Mouse (Mus musculus): Measurements from ENCODE around the gene Gm48551.

The Gm48551 gene

DNA sequence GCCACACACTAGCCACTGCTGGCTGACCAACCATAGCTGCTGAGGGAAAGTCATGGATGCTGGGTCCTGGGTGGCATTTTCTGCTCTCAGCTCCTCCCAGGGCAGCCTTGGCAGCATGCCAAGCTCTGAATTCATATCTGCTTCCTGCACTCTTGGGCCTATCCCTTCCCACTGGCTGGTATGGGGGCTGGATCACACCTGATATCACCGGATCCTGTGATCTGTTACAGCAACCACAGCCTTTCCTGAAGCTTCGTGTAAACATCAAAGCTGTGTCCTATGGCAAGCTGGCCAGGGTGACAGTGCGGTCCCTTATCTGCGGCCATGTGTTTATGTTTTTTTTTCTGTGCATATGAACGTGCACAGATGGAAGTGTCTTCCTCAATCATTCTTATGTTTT is 2.2 kb upstream of the Gm48551 start:
- in situ Hi-C loops (cut with MboI, MseI) = no loop called here

DNA sequence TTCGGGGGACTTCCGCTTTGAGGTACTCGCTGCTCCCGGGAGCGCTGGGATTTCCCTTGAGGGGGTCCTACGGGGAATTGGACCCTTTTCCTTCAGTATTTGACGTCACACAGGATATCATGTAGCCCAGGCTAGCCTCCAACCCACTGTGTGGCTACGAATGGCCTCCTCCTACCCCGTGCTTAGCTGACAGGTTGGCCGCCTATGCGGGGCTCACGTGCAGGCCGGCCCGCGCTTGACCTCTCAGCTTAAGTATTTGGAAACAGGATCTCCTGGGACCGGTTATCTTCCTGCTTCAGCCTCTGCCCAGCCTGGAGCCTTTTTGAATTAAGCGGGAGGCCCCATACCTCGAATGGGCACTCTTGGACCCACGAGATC is 328 bp downstream of the Gm48551 start:
- in situ Hi-C loops (cut with MboI, MseI) = no loop called here

DNA sequence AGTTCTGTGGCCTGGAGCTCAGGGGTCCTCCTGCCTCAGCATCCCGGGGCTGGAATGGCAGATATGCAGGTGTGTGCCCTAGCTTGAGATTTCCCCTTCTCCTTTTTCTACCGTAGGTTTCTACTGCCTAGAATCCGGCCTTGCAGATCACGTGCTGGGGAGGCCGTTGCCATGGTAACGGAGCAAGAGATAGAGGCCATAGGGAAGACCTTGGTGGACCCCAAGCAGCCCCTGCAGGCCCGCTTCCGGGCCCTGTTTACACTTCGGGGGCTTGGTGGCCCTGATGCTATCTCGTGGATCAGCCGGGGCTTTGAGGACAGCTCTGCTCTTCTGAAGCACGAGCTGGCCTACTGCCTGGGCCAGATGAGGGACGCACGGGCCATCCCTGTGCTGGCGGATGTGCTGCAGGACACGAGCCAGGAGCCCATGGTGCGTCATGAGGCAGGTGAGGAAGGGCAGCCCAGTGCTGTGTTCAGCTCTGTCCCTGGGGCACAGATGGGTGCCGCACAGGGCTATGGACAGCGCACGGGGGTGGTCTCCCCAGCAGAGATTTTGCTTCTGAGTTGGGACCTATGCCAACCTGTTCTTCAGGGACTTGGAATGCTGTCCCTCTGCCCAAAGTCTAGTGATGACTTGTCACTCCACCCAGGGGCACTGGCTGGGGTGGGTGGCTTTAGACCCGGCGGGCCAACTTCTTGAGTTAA is 1.5 kb downstream of the Gm48551 start:
- in situ Hi-C loops (cut with MboI, MseI) = no loop called here

DNA sequence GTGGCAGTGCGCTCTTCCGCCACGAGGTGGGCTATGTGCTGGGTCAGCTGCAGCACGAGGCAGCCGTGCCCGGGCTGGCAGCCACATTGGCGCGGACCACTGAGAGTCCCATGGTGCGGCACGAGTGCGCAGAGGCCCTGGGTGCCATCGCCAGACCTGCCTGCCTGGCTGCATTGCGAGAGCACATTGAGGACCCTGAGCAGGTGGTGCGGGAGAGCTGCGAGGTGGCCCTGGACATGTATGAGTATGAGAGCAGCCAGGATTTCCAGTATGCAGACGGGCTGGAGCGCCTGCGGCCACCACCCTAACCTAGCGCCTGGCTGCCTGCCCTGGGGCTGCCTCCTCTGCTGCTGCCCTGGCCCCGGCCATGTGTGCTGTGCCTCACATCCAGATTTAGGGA is 3.5 kb downstream of the Gm48551 start:
- in situ Hi-C loops (cut with MboI, MseI) = no loop called here

DNA sequence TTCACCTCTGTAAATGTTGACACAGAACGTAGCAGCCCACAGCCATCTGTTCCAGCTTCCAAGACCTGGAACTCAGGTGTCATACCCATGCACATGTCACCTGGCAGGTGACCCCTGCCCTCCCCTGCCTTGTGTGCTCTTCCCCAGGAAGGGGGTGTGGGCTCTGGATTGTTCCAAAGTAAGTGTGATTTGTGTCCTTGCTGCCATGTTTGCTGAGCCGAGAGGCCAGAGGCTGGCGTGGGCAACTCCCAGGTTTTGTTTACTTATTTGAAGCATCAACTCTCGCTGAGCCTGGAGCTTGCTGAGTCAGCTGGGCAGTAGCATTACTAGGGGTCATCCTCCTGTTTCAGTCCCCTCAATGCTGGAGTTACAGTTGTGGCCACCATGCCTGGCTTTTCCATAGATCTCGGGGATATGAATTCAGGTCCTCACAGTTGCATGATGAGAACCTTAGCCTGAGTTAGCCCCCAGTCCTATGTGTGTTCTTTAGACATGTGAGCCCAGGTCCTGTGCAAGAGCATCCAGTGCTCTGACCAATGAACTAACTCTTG is 4.3 kb downstream of the Gm48551 start, which contains the start of gene Gm48552:
Gene Gm48552 (plus strand): TSS at position 501 of the 551 bp plus-strand sequence.
- in situ Hi-C loops (cut with MboI, MseI) = no loop called here

DNA sequence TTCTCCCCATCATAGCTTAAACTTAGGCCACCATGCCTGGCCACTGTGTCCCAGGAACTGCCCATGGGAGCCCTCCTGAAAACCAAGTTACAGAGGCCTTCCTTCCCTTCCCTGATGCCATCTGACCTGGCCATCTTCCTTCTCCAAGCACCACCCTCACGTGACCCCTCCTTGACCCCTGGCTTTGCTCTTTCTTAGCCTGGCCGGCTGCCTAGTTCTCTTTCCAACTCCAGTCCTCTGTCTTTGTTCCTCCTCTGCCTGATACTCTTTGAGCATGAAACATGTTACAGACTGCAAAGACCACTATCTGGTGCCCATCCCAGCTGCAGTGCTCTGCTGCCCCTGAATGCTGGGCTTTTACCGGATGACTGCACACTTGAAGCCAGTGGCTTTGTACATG is 5.1 kb downstream of the Gm48551 start:
- in situ Hi-C loops (cut with MboI, MseI) = no loop called here

DNA sequence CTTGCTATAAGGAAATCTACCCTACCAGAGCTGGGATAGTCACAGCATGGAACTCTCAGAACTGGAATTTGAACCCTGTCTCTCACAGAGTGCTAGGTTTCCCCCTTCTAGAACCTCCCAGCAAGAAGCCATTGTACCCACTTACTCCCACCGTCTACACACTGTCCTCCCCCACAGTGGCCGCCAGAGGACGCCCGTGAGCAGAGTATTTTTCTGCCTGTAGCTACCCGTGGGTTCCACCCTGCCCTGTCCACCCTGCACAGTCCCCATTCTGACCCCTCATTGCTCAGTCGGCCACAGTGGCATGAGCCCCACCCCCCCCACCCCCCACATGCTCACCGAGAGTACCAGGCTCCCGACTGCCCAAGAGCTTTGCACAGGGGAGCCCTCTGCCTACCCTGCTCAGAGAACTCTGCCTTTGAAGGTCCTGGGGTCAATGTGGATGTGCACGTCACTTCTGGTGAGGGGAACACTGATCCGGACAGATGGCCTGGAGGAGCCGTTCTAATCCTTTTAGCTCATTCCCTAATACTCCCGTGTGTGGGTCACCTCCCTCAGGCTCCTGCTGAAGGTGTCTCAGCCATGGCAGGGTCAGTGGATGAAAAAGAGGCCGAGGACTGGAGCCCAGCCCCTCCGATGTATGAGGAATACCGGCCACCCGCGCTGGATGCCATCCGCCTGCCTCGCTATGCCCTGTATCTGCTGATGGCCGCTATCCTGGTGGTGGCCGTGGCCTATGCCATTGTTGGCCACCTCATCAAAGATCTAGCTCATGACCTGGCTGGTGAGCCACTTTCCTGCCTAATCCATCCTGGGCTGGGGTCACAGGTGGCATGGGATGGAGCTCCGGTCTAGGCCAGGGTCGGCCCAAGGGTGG is 5.8 kb downstream of the Gm48551 start:
- in situ Hi-C loops (cut with MboI, MseI) = loop anchor here (5.0 kb wide), 3 partner anchors 52 to 142 kb away; no protein-coding TSS in a partner anchor

DNA sequence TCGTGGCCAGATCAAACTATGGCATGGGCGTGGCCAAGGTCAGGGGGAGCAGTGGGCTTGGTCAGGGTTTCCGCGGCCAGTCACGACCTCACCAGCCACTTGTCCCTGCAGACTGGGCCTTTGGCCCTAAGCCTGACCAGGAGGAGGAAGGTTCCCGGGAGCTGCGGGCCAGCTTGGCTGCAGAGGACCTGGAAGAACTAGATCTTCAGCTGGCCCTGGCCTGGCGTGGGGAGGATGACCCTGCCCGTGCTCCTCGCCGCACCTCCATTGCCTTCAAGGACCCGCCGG is 6.4 kb downstream of the Gm48551 start:
- in situ Hi-C loops (cut with MboI, MseI) = loop anchor here (5.0 kb wide), 3 partner anchors 52 to 142 kb away; no protein-coding TSS in a partner anchor

DNA sequence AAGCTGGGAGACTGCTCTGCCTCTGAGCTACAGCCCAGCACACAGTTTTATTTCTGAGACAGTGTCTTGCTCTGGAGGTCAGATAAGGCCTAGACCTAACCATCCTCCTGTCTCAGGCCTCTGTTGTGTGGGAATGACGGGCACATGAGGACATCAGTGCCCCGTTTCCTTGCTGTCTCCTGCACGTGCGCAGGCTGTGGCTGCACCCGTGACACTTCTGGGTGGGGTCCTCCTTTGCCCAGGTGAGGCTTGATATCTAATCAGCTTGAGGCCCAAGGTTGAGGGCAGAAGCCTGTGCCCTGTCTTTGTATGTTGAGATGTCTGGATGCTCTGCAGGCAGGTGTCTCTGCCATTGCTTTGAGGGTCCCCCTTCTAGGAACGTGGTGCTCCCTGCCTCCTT is 8.0 kb downstream of the Gm48551 start:
- in situ Hi-C loops (cut with MboI, MseI) = loop anchor here (5.0 kb wide), 3 partner anchors 50 to 140 kb away; no protein-coding TSS in a partner anchor

DNA sequence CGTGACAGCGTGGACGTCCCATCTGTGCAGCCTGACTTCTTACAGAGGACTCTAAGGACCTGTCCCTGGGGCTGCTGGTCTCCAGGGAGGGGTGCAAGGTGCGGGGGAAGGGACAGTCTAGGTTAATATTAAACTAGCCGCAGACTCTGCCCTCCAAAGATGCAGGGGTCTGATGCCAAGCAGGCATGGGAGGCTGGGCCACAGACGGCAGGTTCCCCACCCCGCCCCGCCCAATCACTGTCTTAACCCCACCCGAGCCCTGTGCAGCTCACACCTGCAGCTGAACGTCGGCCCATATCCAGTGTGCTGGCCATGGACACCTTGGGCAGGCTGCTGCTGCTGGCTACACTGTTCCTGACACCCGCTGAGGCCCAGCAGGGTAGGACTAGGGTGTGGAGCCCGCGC is 8.5 kb downstream of the Gm48551 start, which contains the start of gene Smim24:
Gene Smim24 (plus strand): TSS at position 271 of the 405 bp plus-strand sequence.
- in situ Hi-C loops (cut with MboI, MseI) = loop anchor here (5.0 kb wide), 3 partner anchors 50 to 140 kb away; no protein-coding TSS in a partner anchor

DNA sequence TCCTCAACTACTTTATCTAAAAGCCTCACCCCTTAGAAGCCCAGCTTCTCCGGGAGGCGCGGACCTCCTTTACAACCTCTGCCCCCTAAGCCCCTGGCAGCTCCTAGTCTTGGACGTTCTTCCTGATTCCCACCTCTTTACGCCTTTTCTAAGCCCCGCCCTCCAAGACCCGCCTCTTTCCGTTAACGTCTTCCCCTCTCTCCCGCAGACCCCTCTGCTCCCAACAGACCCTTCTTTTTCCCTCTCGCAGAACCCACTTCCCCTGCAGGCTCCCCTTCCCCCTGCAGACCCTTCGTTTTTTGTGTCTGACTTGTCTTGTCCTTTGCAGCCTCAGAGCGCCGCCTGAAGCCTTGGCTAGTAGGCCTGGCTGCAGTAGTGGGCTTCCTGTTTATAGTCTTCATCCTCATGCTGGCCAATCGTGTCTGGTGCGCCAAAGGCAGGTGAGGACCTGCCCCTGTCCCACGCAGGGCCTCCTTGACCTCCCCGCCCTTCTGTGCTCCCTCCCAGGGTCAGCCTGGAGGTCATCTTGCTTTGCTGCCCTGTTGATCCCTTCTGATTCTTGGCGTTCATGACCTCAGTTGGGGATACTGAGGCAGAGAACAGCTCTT is 9.3 kb downstream of the Gm48551 start:
- in situ Hi-C loops (cut with MboI, MseI) = loop anchor here (5.0 kb wide), 3 partner anchors 49 to 139 kb away; no protein-coding TSS in a partner anchor

DNA sequence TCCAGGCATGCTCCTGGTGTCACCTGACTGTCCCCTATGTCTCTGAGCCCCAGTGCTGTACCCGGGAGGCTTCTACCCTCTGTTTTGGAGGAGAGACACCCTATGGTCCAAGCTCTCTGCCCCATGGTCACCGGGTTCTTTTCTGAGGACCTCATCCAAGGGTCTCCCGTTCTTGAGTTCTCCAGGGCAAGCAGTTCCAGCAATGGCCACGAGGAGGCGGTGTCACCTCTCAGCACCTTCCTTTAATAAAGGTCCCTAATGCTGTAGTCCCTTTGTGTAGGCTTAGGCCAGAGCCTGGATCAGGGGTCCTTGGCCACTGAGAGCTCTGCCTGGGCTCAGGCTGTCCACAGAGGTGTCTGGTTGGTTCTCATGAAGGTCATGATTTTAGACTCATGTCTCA is 10.9 kb downstream of the Gm48551 start:
- in situ Hi-C loops (cut with MboI, MseI) = no loop called here

DNA sequence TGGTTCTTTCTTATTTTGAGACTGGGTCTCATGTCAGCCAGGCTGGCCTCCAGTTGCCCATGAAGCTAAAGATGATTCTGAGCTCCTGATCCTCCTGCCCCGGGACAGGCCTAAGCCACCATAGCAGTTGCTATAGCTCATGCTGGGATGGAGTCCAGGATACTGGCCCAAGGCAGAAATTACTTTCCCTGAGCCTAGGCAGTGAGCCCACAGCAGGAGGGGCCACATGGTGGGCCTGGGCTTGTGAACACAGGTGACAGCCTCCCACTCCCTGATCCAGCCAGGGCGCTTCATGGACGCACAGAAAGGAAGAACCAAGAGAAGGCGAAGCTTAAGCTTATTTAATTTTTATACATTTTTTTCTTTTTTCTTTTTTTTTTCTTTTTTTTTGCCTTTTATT is 11.6 kb downstream of the Gm48551 start:
- in situ Hi-C loops (cut with MboI, MseI) = no loop called here

DNA sequence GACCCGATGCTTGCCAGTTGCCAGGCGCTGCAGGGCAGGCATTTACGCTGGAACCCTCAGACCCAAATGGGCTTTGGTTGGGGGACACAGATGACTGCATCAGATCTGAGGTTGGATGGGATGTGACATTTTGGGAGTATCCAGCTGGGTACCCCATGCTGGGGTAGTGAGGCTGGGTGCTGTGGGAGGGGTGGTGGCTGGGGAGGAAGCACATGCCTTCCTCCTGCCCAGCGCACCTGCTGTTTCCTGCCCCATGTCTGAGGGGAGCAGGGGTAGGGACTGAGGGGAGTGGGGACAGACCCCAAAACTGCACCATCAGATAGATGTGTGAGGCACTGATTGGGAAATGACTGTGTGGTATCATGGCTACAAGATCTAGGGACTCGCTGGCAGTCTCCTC is 12.5 kb downstream of the Gm48551 start:
- in situ Hi-C loops (cut with MboI, MseI) = no loop called here

DNA sequence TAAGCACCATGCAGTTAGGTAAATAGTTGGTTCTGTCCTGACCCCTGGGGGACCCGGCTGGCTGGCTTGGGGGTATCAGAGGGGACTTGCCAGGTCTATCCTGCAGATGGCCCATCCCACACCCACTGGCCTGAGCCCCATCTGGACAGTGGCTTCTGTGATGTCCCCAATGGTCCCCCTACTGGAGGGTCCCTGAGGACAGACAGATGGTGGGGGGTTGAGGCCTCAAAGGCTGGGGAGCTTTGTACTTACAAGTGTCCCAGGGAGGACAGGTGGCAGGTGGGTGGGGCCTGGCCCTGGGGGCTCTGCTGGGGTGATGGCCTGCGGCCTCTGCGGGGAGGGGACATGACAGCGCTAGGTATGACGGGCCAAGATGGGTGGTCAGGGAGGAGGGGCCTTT is 15.0 kb downstream of the Gm48551 start:
- in situ Hi-C loops (cut with MboI, MseI) = no loop called here

DNA sequence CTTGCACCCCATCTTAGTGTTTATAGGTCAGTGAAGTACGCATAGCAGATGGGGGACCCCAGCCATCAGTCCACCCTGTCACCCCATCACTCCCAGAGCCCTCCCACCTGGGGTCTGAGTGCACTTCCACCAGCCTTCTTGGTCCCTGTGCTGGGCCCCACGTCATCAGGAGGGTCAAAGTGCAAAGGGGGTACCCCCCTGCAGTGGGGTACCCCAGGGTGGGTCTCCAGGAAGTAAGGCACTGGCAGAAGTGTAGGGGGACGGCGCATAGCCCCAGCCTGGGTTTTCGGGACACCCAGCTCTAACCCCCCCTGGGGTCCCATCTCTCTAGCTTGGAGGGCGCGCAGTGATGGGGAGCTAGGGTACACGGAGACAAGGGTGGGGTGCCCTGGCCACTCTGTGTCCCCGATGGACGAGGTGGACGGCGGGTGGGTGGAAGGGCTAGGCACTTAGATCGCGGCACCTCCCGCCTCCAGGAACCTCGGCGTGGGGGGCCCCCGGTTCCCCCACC is 15.6 kb downstream of the Gm48551 start:
- in situ Hi-C loops (cut with MboI, MseI) = no loop called here

DNA sequence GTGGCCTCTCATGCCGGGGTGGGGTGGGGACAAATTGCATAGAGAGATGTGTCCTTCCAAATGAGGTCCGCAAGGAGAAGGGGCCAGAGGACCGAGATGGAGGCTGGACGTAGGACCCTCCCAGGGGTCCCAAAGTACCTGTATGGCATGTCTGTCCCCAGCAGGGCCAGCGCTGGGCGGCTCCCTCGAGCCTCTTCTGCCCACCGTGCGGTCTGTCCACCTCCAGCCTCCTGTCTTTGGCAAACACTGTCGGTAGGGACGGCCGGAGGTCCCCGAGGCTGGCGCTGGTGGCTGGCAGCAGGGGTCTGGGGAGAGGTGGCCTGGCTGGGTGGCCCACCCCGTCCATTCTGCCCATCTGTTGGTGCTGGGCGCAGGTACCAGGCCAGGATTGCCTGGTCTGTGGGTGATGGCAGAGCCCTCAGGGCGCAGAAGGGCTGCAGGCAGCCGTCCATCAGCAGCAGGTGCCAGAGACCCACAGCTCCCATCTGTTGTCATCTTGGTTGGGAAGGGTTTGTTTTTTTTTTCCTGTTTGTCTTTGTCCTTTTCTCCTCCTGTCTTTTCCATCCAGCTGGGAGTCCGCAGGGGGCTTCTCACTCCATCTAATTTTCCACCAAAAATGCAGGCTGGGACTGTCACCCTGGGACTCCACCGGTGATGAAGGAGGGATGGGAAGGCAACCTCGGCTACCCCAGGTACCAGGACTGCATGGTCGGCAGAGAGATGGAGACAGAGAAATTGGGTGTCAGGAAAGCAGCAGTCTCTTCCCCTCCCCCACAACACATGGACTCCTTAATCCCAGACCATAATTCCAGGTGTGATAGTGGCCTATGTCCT is 16.3 kb downstream of the Gm48551 start:
- in situ Hi-C loops (cut with MboI, MseI) = no loop called here

DNA sequence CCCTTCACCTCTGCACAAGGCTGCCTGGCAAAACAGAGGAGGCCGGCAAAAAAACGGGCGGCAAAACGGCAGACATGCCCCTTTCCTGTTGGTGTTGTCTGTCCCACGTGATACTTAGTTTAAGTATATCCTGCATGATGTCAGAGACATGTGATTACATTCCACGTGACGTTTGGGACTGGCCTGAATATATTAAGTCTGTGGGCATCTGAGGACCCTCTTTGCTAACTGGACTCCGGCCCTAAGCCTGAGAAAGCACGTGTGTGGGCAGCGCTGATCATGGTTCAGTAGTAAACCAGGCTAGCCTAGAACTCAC is 16.9 kb downstream of the Gm48551 start:
- in situ Hi-C loops (cut with MboI, MseI) = no loop called here

DNA sequence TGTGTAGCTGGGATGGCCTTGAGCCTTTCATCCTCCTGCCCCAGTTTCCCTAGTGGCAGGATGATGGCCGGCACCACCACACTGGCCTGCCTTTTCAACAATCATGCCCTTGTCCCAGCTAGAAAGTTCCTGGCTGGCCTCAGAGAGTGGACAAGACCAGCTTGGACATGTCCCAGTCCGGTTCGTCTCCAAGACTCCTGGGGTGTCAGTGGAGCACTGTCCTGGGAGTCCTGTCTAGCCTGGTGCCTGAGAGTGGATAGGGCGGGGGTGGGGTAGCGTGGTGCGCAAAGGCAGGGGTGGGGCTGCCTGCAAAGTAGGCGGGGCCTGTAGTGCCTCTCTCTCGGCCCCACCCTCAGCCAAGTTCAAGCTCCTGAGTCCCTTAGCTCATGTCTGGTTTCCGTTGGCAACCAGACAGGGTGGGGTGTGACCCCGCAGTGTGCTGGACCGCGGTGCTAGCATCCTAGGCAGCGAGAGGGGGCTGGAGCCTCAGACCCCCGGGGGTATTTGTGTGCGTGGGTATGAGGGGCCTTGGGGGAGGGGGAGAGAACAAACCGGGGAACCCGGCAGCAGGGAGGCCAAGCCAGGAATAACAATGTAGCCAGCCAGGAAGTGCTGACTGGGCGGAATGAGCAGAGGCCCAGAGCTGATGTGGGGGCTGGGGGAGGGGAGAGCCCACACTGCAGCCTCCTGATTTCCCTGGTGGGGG is 17.4 kb downstream of the Gm48551 start:
- in situ Hi-C loops (cut with MboI, MseI) = no loop called here

DNA sequence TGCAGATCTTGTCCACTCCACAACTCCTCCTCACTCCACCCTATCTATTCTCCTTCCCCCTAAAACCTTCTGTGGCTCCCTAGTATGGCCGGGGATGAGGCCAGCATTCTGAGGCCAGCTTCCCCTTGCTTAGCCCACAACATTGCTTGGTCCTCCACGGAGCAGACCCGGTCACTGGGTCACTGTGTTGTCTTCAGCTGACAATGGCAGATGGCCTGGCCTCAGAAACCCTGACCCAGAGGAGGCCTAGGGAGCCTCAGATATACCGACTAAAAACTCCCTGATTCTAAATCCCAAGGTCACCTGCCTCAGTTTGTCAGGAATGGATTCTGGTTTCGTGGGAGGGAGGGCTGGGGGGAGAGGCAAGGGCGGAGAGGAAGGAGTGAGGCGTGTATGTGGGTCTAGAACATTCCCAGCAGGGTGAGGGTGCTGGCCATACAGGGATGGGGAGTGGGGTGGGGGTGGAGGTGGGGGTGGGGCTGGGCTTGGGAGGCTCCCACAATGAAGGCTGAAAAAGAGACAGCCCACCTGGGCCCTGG is 18.0 kb downstream of the Gm48551 start:
- in situ Hi-C loops (cut with MboI, MseI) = no loop called here
